Mouse (Mus musculus) brain, embryonic 14.5 days (tissue): ENCODE measurements around the gene Ttll11. TPM values are rescaled to one million over a fixed set of nuclear protein-coding genes. Genes with fewer than 3 reads are reported as not detected.
A peak's percentile ranks its signal among the peaks of the same experiment; 100 is the strongest.

Experiments used
- DNase-seq: peaks from one replicate; pipeline ENCODE4 v3.0.0-alpha.2; 2011; ENCODE audit warnings: low read depth
- CTCF ChIP-seq: fragments of 200-500 bp; IDR thresholded peaks from 2 replicates; pipeline ENCODE4 v1.5.1; 2012; ENCODE audit warnings: inconsistent platforms, mild to moderate bottlenecking, moderate library complexity, borderline replicate concordance; ENCODE audit not compliant: insufficient read depth, insufficient read length; ENCODE audit errors: extremely low read depth
- POLR2A ChIP-seq: fragments of 200-500 bp; IDR thresholded peaks from 2 replicates; pipeline ENCODE4 v1.6.1; 2012; ENCODE audit warnings: mild to moderate bottlenecking, inconsistent platforms, borderline replicate concordance; ENCODE audit not compliant: poor library complexity, insufficient read depth, insufficient read length, severe bottlenecking; ENCODE audit errors: extremely low read depth
- polyA plus RNA-seq: library from polyadenylated mRNA; depleted of rRNA; stranded (reverse); fragments of >200 nt; gene quantifications from 2 replicates; pipeline ENCODE4 v1.2.3, GENCODE M21; 2012

Ttll11 gene
- polyA plus RNA-seq, 1 experiment = 9.3 TPM

- no peak for TF ChIP-seq CTCF
- no peak for TF ChIP-seq POLR2A
- DNase-seq = no peak
These were observed 17.0 kb upstream of the Ttll11 start for GRCm38 (mm10) chr2:35996753-35997152.

DNA sequence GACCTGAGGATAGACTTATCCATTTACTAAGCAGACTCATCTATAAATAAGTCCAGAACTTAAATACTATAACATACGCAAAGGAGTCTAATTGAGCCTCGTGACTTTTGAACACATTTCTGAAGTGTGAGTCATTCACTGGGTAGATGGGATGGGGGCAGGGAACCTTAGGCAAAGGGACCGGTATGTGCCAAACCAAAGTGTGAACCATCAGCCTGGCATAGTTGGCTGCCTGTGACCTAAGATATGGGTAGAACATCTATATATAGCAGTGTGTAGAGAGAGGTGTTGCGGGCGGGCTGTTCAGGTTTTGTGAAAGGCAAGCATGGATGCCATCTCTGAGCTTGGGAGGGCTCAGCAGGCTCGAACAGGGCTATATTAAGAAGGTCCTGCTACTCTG, 14.6 kb upstream of the Ttll11 start:
- no peak for DNase-seq
- TF ChIP-seq CTCF (no peak), POLR2A (no peak)

DNA sequence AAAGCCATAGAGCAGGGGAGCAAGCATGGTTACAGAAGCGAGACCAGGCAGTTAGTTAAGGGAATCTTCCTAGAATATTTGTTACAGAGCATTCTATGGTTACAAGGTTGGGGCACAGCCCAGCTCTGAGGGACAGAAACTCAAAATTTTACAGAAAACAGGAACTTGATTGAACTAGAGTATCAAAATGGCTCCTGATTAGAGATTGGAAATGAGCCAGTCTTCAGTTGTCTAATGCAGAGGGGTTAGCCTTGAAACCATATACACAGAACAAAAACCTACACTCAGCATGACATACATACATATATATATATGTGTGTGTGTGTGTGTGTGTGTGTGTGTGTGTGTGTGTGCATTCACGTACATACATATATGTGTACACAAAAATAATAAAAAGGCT, 13.8 kb upstream of the Ttll11 start:
- DNase-seq = no peak
- TF ChIP-seq CTCF = no peak
- TF ChIP-seq POLR2A = no peak

DNA sequence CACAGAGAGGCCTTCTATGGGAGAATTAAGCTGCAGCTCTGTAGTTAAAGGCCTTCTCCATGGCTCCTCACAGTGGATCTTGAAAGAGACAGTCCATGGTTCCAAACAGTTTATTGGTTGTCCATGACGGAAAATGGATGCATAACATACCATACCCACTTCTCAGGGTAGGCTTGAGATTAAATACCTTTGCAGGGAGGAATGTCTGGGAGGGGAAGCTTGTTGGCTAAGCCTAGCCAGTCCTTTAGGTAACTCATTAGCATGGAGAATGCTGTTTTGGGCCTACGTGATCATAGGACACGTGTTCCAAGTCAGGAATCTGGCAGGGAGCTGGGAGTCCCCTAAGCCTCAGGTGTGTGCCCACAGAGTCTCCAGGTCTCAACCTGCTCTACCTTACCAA, 12.5 kb upstream of the Ttll11 start:
- no peak for TF ChIP-seq CTCF
- DNase-seq = no peak

DNA sequence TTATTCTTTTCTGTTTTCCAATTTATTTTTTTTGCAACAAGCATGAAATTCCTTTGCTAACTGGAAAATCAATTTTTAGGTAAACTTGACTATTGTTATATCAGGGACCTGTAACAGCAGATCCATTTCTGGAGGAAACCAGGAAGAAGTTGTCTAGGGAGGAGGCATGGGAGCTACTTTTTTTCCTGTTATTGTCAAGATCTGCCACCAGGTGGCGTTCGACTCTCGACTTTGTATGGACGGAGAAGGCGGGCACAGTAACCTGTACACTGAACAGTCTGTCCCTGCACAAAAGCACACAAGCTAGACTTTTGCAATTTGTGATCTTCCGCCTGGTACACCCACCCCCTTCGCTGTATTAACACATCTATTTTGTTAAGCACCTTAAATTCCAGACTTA, 4.2 kb upstream of the Ttll11 start:
- peak; percentile 82 for DNase-seq
- TF ChIP-seq POLR2A (no peak), CTCF (peak; percentile 80)

DNA sequence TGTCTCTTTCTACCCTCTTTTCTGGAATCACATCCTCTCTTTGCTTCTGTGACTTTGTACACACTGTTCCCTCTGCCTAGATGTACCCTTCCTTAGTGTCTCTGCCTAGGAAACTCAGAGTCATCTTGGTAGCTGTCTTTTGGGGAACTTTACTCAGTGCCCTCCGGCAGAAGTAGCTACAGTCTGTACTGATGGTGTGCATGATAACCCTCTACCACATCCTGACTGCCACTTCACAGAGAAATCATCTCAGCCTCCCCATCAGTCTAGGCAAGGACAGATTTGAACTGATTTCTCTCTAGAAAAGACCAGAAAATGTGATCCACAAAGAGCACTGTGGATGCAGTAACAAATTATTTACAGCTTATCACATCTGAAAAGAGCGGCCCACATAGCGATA, 2.2 kb upstream of the Ttll11 start:
- DNase-seq = no peak

DNA sequence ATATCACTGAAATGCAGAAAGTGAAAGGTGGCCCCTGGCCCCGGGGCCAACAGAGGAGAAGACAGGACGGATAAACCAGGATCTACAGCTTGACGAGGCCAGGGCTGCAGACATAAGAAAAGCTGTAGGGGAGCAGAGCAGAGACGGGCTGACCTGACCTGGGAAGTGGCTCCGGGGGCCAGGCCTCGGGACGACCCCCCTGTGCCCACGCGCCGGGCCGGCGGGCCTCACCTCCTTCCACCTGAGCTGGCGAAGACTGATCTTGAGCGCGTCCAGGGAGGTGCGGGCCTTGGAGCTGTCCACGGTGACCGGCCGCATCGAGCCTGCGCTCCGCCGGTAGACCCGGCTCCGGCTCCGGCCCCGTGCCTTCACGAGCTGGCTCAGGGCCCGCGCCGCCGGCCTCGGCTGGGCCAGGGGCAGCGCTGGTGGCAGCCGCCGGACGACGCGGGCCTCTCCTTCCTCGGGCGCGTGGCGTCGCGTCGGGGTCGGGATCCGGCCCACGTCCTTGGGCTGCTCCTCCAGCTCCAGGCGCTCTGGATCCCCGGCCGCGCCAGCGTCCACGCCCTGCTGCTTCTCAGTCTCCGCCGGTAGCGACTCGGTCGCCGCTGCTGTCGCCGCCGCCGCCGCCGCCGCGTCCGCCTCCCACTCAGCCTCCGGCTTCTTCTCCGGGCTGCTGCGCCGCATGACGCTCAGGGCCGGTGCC, 621 bp downstream of the Ttll11 start:
- TF ChIP-seq CTCF = no peak
- TF ChIP-seq POLR2A = no peak
- no peak for DNase-seq

More for the DNA sequence above, 2.2 kb upstream of the Ttll11 start:
- no peak for TF ChIP-seq POLR2A
- no peak for TF ChIP-seq CTCF

- peak; percentile 69 for DNase-seq
- TF ChIP-seq CTCF = no peak
- no peak for TF ChIP-seq POLR2A
These were observed 1.3 kb downstream of the Ttll11 start for GRCm38 (mm10) chr2:35978276-35978933.

- TF ChIP-seq POLR2A (no peak), CTCF (no peak)
- DNase-seq = no peak
These were observed 2.0 kb downstream of the Ttll11 start for GRCm38 (mm10) chr2:35977749-35978148.

DNA sequence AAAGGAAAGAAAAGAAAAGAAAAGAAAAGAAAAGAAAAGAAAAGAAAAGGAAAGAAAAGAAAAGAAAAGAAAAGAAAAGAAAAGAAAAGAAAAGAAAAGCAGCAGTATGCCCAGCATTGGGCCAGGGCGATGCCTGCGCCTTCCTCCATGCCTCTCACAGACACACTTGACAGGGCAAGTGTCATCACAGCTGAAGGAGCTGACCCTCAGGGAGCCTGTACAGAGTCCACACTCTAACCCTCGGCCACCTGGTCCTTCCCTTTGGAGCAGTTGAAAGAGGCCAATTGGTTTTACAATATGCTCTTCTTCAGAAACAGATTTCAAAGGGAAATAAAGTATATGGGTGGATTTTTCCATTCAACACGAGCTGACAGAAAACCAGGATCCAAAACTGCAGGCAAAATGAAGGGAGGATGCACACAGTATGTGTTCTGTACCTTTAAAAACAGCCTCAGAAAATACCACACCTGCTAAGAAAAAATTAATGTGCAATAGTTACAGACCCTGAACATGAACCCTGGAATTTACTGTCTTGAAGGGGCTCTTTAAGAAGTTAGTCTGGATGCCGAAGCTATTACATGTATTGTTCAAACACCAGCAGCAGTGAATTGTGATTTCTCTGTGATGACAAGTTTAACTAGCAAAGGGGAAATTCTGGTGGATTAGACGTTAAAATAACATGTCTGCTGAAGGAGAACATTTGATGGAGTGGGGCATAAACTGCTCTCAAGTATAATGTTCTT, 7.3 kb downstream of the Ttll11 start:
- TF ChIP-seq POLR2A (no peak), CTCF (no peak)
- peak; percentile 47 for DNase-seq

GRCm38 (mm10) chr2:35965883-35966513, 13.7 kb downstream of the Ttll11 start:
- no peak for DNase-seq
- TF ChIP-seq POLR2A (no peak), CTCF (no peak)
